Mouse (Mus musculus): ENCODE results near the gene Fuz. TPM values are rescaled to one million over a fixed set of nuclear protein-coding genes. Genes with fewer than 3 reads are reported as not detected.
A peak's percentile ranks its signal among the peaks of the same experiment; 100 is the strongest.

Fuz gene
- total RNA-seq, 2 experiments from 2014 or later = 17.9 to 19.4 TPM

- DNase-seq (ENCODE audit: low spot score in 2 of 2) = no peak
These were observed 32.7 kb downstream of the Fuz start for GRCm38 (mm10) chr7:44928570-44928969.

- DNase-seq (ENCODE audit: low spot score in 2 of 2) = peak; percentile 99
These were observed 33.6 kb downstream of the Fuz start, which contains the start of gene Ap2a1 for GRCm38 (mm10) chr7:44929204-44930151. Gene Ap2a1 (minus strand): TSS chr7:44929496.

- DNase-seq (ENCODE audit: low spot score in 2 of 2) = no peak
These were observed 42.8 kb downstream of the Fuz start for GRCm38 (mm10) chr7:44938680-44939079.

GRCm38 (mm10) chr7:44942904-44943303 is 47.0 kb downstream of the Fuz start, which contains the start of gene Tsks:
Gene Tsks (plus strand): TSS chr7:44943204.
- no peak for DNase-seq (ENCODE audit: low spot score in 2 of 2)

GRCm38 (mm10) chr7:44949922-44950321 is 54.0 kb downstream of the Fuz start:
- no peak for DNase-seq (ENCODE audit: low spot score in 2 of 2)

GRCm38 (mm10) chr7:44951960-44952359 is 56.1 kb downstream of the Fuz start:
- DNase-seq (ENCODE audit: low spot score in 2 of 2) = peak in 1 of 2 experiments; percentile 25

Small RNA genes lying within 50 kb of the gene (microRNA-seq; reads per million reads assigned to microRNA genes)
- 0 reads per million in 2 experiments for gene Mir707

Other genes with a start within 250 kb of the Fuz start
- 10 to 100 TPM; 17.6 to 17.9 TPM for gene Myh14, start 225.2 kb upstream of the Fuz start, total RNA-seq (2021)
- not detected for gene Izumo2, start 187.3 kb upstream of the Fuz start, total RNA-seq (2021)
- gene Vrk3, start 147.7 kb upstream of the Fuz start, total RNA-seq (2021) = 10 to 100 TPM; 27.7 to 31.5 TPM
- under 1 TPM; 0.16 to 0.53 TPM for gene Zfp473, start 145.0 kb upstream of the Fuz start, total RNA-seq (2021)
- gene Nup62, start 80.0 kb upstream of the Fuz start, total RNA-seq (2021) = 10 to 100 TPM; 34.2 to 35.2 TPM
- gene Il4i1, start 79.7 kb upstream of the Fuz start, total RNA-seq (2021) = 1 to 10 TPM; 1.1 to 2.0 TPM
- gene Atf5, start 79.4 kb upstream of the Fuz start, total RNA-seq (2021) = 10 to 100 TPM; 28.0 to 29.1 TPM
- 10 to 100 TPM; 85.8 to 95.5 TPM for gene Akt1s1, start 47.1 kb upstream of the Fuz start, total RNA-seq (2021)
- 10 to 100 TPM; 41.2 to 53.3 TPM for gene Tbc1d17, start 47.0 kb upstream of the Fuz start, total RNA-seq (2021)
- gene Pnkp, start 38.9 kb upstream of the Fuz start, total RNA-seq (2021) = 10 to 100 TPM; 32.6 to 38.4 TPM
- 100 to 1,000 TPM; 278 to 304 TPM for gene Ptov1, start 26.3 kb upstream of the Fuz start, total RNA-seq (2021)
- gene Med25, start 3.4 kb upstream of the Fuz start, total RNA-seq (2021) = 100 to 1,000 TPM; 107 to 114 TPM
- 100 to 1,000 TPM; 261 to 290 TPM for gene Ap2a1, start 33.4 kb downstream of the Fuz start, total RNA-seq (2021)
- under 1 TPM; 0.25 to 0.64 TPM for gene Tsks, start 47.1 kb downstream of the Fuz start, total RNA-seq (2021)
- 100 to 1,000 TPM in 1 of 2 experiments, 10 to 100 TPM in 1; 99.2 to 101 TPM for gene Cpt1c, start 78.8 kb downstream of the Fuz start, total RNA-seq (2021)
- 100 to 1,000 TPM; 232 to 248 TPM for gene Prmt1, start 90.5 kb downstream of the Fuz start, total RNA-seq (2021)
- 10 to 100 TPM; 38.1 to 42.5 TPM for gene Irf3, start 101.6 kb downstream of the Fuz start, total RNA-seq (2021)
- gene Bcl2l12, start 102.6 kb downstream of the Fuz start, total RNA-seq (2021) = 1 to 10 TPM; 5.4 to 5.5 TPM
- 100 to 1,000 TPM; 141 to 145 TPM for gene Scaf1, start 120.3 kb downstream of the Fuz start, total RNA-seq (2021)
- gene Rras, start 121.9 kb downstream of the Fuz start, total RNA-seq (2021) = 10 to 100 TPM; 12.2 to 12.3 TPM
- 10 to 100 TPM; 69.1 to 70.3 TPM for gene Prr12, start 156.8 kb downstream of the Fuz start, total RNA-seq (2021)
- gene Nosip, start 166.3 kb downstream of the Fuz start, total RNA-seq (2021) = 10 to 100 TPM; 47.2 to 51.6 TPM
- 10 to 100 TPM in 1 of 2 experiments, 1 to 10 TPM in 1; 6.9 to 10.1 TPM for gene Prrg2, start 166.6 kb downstream of the Fuz start, total RNA-seq (2021)
- gene Rcn3, start 196.1 kb downstream of the Fuz start, total RNA-seq (2021) = 10 to 100 TPM; 11.4 to 11.9 TPM
- gene Fcgrt, start 207.8 kb downstream of the Fuz start, total RNA-seq (2021) = 10 to 100 TPM; 17.9 to 23.1 TPM
- gene Rps11, start 228.4 kb downstream of the Fuz start, total RNA-seq (2021) = 100 to 1,000 TPM; 456 to 554 TPM
- 100 to 1,000 TPM; 946 to 985 TPM for gene Rpl13a, start 232.7 kb downstream of the Fuz start, total RNA-seq (2021)
- not detected for gene Gm45713, start 240.2 kb downstream of the Fuz start, total RNA-seq (2021)
- gene Flt3l, start 240.4 kb downstream of the Fuz start, total RNA-seq (2021) = 1 to 10 TPM; 4.3 to 6.0 TPM

All from layer of hippocampus, postnatal 10 days (tissue).